21 mouse cellular contexts compared by ENCODE assay signal in the genomic region with DNA sequence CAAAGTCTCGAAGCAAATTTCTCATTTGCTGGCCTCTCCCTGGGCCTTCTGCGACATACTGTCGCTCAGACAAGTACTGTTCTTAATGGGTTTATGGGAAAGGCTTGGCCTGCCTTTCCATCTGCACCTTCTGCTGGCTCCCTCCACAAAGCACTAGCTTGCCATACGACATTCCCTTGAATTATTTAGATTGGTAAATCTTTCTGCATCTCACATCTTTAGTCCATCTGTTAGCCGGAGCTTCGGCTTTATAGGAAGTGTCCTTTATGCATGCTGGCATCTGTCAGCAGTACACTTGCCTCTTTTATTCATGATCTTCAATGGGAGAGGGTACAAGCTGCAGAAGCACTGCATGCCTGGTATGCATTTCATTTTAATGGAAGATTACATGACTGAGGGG.
DNase-seq lines count a peak whose midpoint lies in the region; ATAC-seq lines count a peak whose summit lies in the region.
"Had no signal": no experiment of that assay in that cellular context is flagged by ENCODE, and none has a peak within 500 bp of the region (broad histone marks: within the 10 kb centered on the region; RNA-seq: fewer than 3 reads in every experiment).

No protein-coding gene starts in this region.

- peak overlapping the region; percentile 85 for H3K27ac ChIP-seq in forebrain, embryonic 15.5 days (replicated peaks)
- no peak overlapping the region for H3K27ac ChIP-seq in forebrain, embryonic 10.5 days
- no peak overlapping the region for H3K27ac ChIP-seq in midbrain, embryonic 16.5 days (ENCODE audit: low read length)
- H3K27ac ChIP-seq: embryonic facial prominence, embryonic 10.5 days; gastrocnemius, adult 2 months; hindbrain, embryonic 14.5 days had no signal

- no peak overlapping the region for H3K9ac ChIP-seq in forebrain, embryonic 15.5 days (replicated peaks)
- no peak overlapping the region for H3K9ac ChIP-seq in midbrain, embryonic 16.5 days (ENCODE audit: low read depth, low read length)
- H3K9ac ChIP-seq: hindbrain, embryonic 14.5 days had no signal

- ATAC-seq in forebrain, embryonic 15.5 days (replicated peaks) = peak; percentile 96
- peak; percentile 51; the same call in 1 of the 2 replicates for ATAC-seq in midbrain, embryonic 16.5 days

- peaks cover 14% of the 10 kb centered on the region for H3K4me1 ChIP-seq in forebrain, embryonic 15.5 days
- no peaks in the 10 kb centered on the region for H3K4me1 ChIP-seq in forebrain, embryonic 10.5 days
- no peaks in the 10 kb centered on the region for H3K4me1 ChIP-seq in midbrain, embryonic 16.5 days (ENCODE audit: control insufficient read depth, insufficient read depth, low read length)
- H3K4me1 ChIP-seq: embryonic facial prominence, embryonic 10.5 days had no signal

- no peak overlapping the region for H3K4me2 ChIP-seq in forebrain, embryonic 15.5 days (replicated peaks)
- no peak overlapping the region for H3K4me2 ChIP-seq in midbrain, embryonic 16.5 days (ENCODE audit: low read length)
- H3K4me2 ChIP-seq: hindbrain, embryonic 14.5 days had no signal

- H3K9me3 ChIP-seq in forebrain, embryonic 15.5 days = no peaks in the 10 kb centered on the region
- no peaks in the 10 kb centered on the region for H3K9me3 ChIP-seq in forebrain, embryonic 10.5 days
- H3K9me3 ChIP-seq in midbrain, embryonic 16.5 days (replicated peaks; ENCODE audit: control insufficient read depth, low read length, poor library complexity, severe bottlenecking) = no peaks in the 10 kb centered on the region
- H3K9me3 ChIP-seq: embryonic facial prominence, embryonic 10.5 days had no signal

- H3K27me3 ChIP-seq in forebrain, embryonic 15.5 days = no peaks in the 10 kb centered on the region
- no peaks in the 10 kb centered on the region for H3K27me3 ChIP-seq in forebrain, embryonic 10.5 days (ENCODE audit: poor library complexity, severe bottlenecking)
- no peaks in the 10 kb centered on the region for H3K27me3 ChIP-seq in midbrain, embryonic 16.5 days (ENCODE audit: control insufficient read depth, insufficient read depth, low read depth, low read length)

- no peak for DNase-seq in forebrain, embryonic 10.5 days (ENCODE audit: extremely low spot score, low spot score)
- DNase-seq in right cerebral cortex, postnatal 10 days (ENCODE audit: low spot score in 2 of 2) = peak; percentile 30 to 65
- no peak for DNase-seq in right cerebral cortex, postnatal 25 days
- no peak for DNase-seq in adrenal gland, adult 2 months
- no peak for DNase-seq in kidney, adult 9 months
- DNase-seq in thymus, postnatal 0 days (ENCODE audit: low spot score) = no peak
- DNase-seq: adrenal gland, postnatal 36 days; cerebellum, postnatal 25 days; gastrocnemius, adult 2 months; heart, adult 18-20 months; kidney, adult 11 months; kidney, postnatal 14 days; liver; lung, adult 18-20 months; lung, postnatal 36 days; right cerebral cortex, postnatal 4 days had no signal

- 42% methylated on average over 6 of the region's 6 CpGs for WGBS in forebrain, embryonic 15.5 days
- 90% methylated on average over 6 of the region's 6 CpGs for WGBS in forebrain, embryonic 10.5 days
- WGBS in midbrain, embryonic 16.5 days = 49% methylated on average over 6 of the region's 6 CpGs

- H3K36me3 ChIP-seq in forebrain, embryonic 15.5 days = no peaks in the 10 kb centered on the region
- no peaks in the 10 kb centered on the region for H3K36me3 ChIP-seq in forebrain, embryonic 10.5 days (replicated peaks)
- no peaks in the 10 kb centered on the region for H3K36me3 ChIP-seq in midbrain, embryonic 16.5 days (ENCODE audit: control insufficient read depth, insufficient read depth, low read length)
- H3K36me3 ChIP-seq: embryonic facial prominence, embryonic 10.5 days had no signal

- no peak overlapping the region for H3K4me3 ChIP-seq in forebrain, embryonic 15.5 days
- H3K4me3 ChIP-seq in forebrain, embryonic 10.5 days = no peak overlapping the region
- no peak overlapping the region for H3K4me3 ChIP-seq in midbrain, embryonic 16.5 days (ENCODE audit: low read depth, low read length)
- H3K4me3 ChIP-seq: embryonic facial prominence, embryonic 10.5 days; erythroblast, embryonic 14.5 days; gastrocnemius, adult 2 months had no signal

Comparison
In these comparisons a context has a peak if more than half of its experiments do, and no peak if none do; other contexts are left out.
1. DNase-seq: peak in right cerebral cortex, postnatal 10 days (2 of 2); none in forebrain, embryonic 10.5 days (single experiment), right cerebral cortex, postnatal 25 days (single experiment), adrenal gland, adult 2 months (single experiment), kidney, adult 9 months (single experiment) and thymus, postnatal 0 days (single experiment).